Mouse (Mus musculus) hindbrain, embryonic 11.5 days (tissue): ENCODE data around the gene Ss18l1. TPM values are rescaled to one million over a fixed set of nuclear protein-coding genes. Genes with fewer than 3 reads are reported as not detected.

ENCODE experiments used
- ATAC-seq: fragments of 200-750 bp; cut with Nextera tagmentation; 2 replicates; pipeline ENCODE4 v1.8.0; 2017; ENCODE audit warnings: mild to moderate bottlenecking, moderate TSS enrichment, moderate library complexity; ENCODE audit not compliant: low FRiP score
- DNase-seq: peaks from one replicate; pipeline ENCODE4 v3.0.0-alpha.2; 2015; ENCODE audit warnings: low spot score
- H3K27ac ChIP-seq: fragments of 300-500 bp; sonication (generic); 2 replicates; pipeline ENCODE4 v1.5.1; 2014; ENCODE audit warnings: mild to moderate bottlenecking, low read depth, low read length
- H3K27me3 ChIP-seq: fragments of 300-500 bp; sonication (generic); 2 replicates; pipeline ENCODE4 v1.6.1; 2014; ENCODE audit warnings: mild to moderate bottlenecking, low read length, moderate library complexity, mixed read lengths; ENCODE audit not compliant: control insufficient read depth, insufficient read depth
- H3K36me3 ChIP-seq: fragments of 300-500 bp; sonication (generic); 2 replicates; pipeline ENCODE4 v1.6.1; 2014; ENCODE audit warnings: mild to moderate bottlenecking, low read length, moderate library complexity, mixed read lengths; ENCODE audit not compliant: control insufficient read depth, insufficient read depth
- H3K4me1 ChIP-seq: fragments of 300-500 bp; sonication (generic); replicated peaks from 2 replicates; pipeline ENCODE4 v1.6.1; 2014; ENCODE audit warnings: low read length, mixed read lengths; ENCODE audit not compliant: control insufficient read depth, insufficient read depth
- H3K4me2 ChIP-seq: fragments of 300-500 bp; sonication (generic); replicated peaks from 2 replicates; pipeline ENCODE4 v1.6.1; 2014; ENCODE audit warnings: mild to moderate bottlenecking, low read depth, low read length
- H3K4me3 ChIP-seq: fragments of 300-500 bp; sonication (generic); 2 replicates; pipeline ENCODE4 v1.5.1; 2014; ENCODE audit warnings: low read depth, low read length
- H3K9ac ChIP-seq: fragments of 300-500 bp; sonication (generic); 2 replicates; pipeline ENCODE4 v1.6.1; 2014; ENCODE audit warnings: low read depth, low read length
- H3K9me3 ChIP-seq: fragments of 300-500 bp; sonication (generic); 2 replicates; pipeline ENCODE4 v1.6.1; 2016; ENCODE audit warnings: low read length; ENCODE audit not compliant: control insufficient read depth
- WGBS: fragments of 180-500 bp; shearing (Covaris S2); extraction: QIAGEN DNeasy Blood & Tissue Kit; methylation state at CpG from one replicate; pipeline ENCODE4 v1.1.7; 2014; 5-methylcytosine and 5-hydroxymethylcytosine counted together
- polyA plus RNA-seq: library from polyadenylated mRNA; unstranded; fragments of >200 nt; fragmentation: Nextera tagmentation; extraction: Ambion mirVana; gene quantifications from 2 replicates; pipeline ENCODE4 v1.2.1, GENCODE M21; 2014

Ss18l1 gene
- polyA plus RNA-seq, 1 experiment from 2014 or later: 18.5 TPM

GRCm38 (mm10) chr2:180086637-180087027 lies 44.3 kb downstream of the Ss18l1 start:
- 87% methylated on average over 5 of the region's 5 CpGs for WGBS
- no peak overlapping the region for H3K9ac ChIP-seq
- no peak overlapping the region for H3K27ac ChIP-seq
- ATAC-seq (0 out of 2 replicates have a peak, but pooled peaks have one; percentile 25), DNase-seq (no peak)
- H3K4me1 ChIP-seq: no peaks in the 10 kb centered on the region
- no peak overlapping the region for H3K4me2 ChIP-seq
- peaks cover 2% of the 10 kb centered on the region; the same call in 1 of the 2 replicates for H3K36me3 ChIP-seq
- no peaks in the 10 kb centered on the region for H3K27me3 ChIP-seq
- H3K9me3 ChIP-seq: no peaks in the 10 kb centered on the region
- H3K4me3 ChIP-seq: no peak overlapping the region

GRCm38 (mm10) chr2:180087472-180087871 lies 45.2 kb downstream of the Ss18l1 start:
- Histone ChIP-seq H3K9ac (no peak overlapping the region), H3K27me3 (no peaks in the 10 kb centered on the region), H3K4me1 (no peaks in the 10 kb centered on the region), H3K9me3 (no peaks in the 10 kb centered on the region), H3K4me2 (no peak overlapping the region), H3K36me3 (peaks cover 2% of the 10 kb centered on the region; the same call in 1 of the 2 replicates), H3K4me3 (no peak overlapping the region), H3K27ac (no peak overlapping the region)
- DNase-seq: no peak
- WGBS: 93% methylated on average over 4 of the region's 4 CpGs
- ATAC-seq: no peak

- WGBS: 68% methylated on average over 11 of the region's 11 CpGs
- Histone ChIP-seq H3K27ac (no peak overlapping the region), H3K27me3 (no peaks in the 10 kb centered on the region), H3K4me2 (no peak overlapping the region), H3K4me1 (no peaks in the 10 kb centered on the region), H3K9ac (no peak overlapping the region), H3K36me3 (peaks cover 2% of the 10 kb centered on the region; the same call in 1 of the 2 replicates), H3K4me3 (no peak overlapping the region), H3K9me3 (no peaks in the 10 kb centered on the region)
- ATAC-seq: no peak
- no peak for DNase-seq
These were observed 48.0 kb downstream of the Ss18l1 start for GRCm38 (mm10) chr2:180090285-180090684.

- WGBS: 26% methylated on average over 5 of the region's 5 CpGs
- no peak overlapping the region for H3K9ac ChIP-seq
- 0 out of 2 replicates have a peak, but pooled peaks cover 5% of the 10 kb centered on the region for H3K4me1 ChIP-seq
- no peak overlapping the region for H3K4me3 ChIP-seq
- H3K36me3 ChIP-seq: no peaks in the 10 kb centered on the region
- peaks cover 11% of the 10 kb centered on the region for H3K27me3 ChIP-seq
- no peaks in the 10 kb centered on the region for H3K9me3 ChIP-seq
- H3K4me2 ChIP-seq: no peak overlapping the region
- ATAC-seq (no peak), DNase-seq (no peak)
- no peak overlapping the region for H3K27ac ChIP-seq
These were observed 53.4 kb downstream of the Ss18l1 start for GRCm38 (mm10) chr2:180095711-180096110.

GRCm38 (mm10) chr2:180097585-180097984 lies 55.3 kb downstream of the Ss18l1 start:
- ATAC-seq: no peak
- H3K27me3 ChIP-seq: peaks cover 23% of the 10 kb centered on the region
- WGBS: 57% methylated on average over 3 of the region's 3 CpGs
- no peaks in the 10 kb centered on the region for H3K36me3 ChIP-seq
- DNase-seq: no peak
- H3K4me3 ChIP-seq: no peak overlapping the region
- no peak overlapping the region for H3K27ac ChIP-seq
- H3K9me3 ChIP-seq: no peaks in the 10 kb centered on the region
- no peak overlapping the region for H3K9ac ChIP-seq
- H3K4me1 ChIP-seq: 0 out of 2 replicates have a peak, but pooled peaks cover 5% of the 10 kb centered on the region
- H3K4me2 ChIP-seq: no peak overlapping the region

- Histone ChIP-seq H3K27ac (no peak overlapping the region), H3K9ac (no peak overlapping the region), H3K4me3 (no peak overlapping the region), H3K4me2 (no peak overlapping the region), H3K4me1 (0 out of 2 replicates have a peak, but pooled peaks cover 9% of the 10 kb centered on the region), H3K27me3 (peaks cover 28% of the 10 kb centered on the region), H3K9me3 (no peaks in the 10 kb centered on the region), H3K36me3 (no peaks in the 10 kb centered on the region)
- ATAC-seq (no peak; the same call in 1 of the 2 replicates), DNase-seq (no peak)
- 42% methylated on average over 5 of the region's 5 CpGs for WGBS
These were observed 55.9 kb downstream of the Ss18l1 start for GRCm38 (mm10) chr2:180098167-180098566.

- H3K4me2 ChIP-seq: no peak overlapping the region
- WGBS: 7% methylated on average over 15 of the region's 15 CpGs
- no peak overlapping the region for H3K4me3 ChIP-seq
- H3K9ac ChIP-seq: no peak overlapping the region
- no peak for ATAC-seq
- no peak for DNase-seq
- no peak overlapping the region for H3K27ac ChIP-seq
- H3K4me1 ChIP-seq: peaks cover 10% of the 10 kb centered on the region; the same call in 1 of the 2 replicates
- H3K9me3 ChIP-seq: no peaks in the 10 kb centered on the region
- no peaks in the 10 kb centered on the region for H3K36me3 ChIP-seq
- H3K27me3 ChIP-seq: peaks cover 40% of the 10 kb centered on the region
These were observed 57.2 kb downstream of the Ss18l1 start for GRCm38 (mm10) chr2:180099529-180099928.

- H3K27me3 ChIP-seq: peaks cover 47% of the 10 kb centered on the region
- no peaks in the 10 kb centered on the region for H3K36me3 ChIP-seq
- H3K27ac ChIP-seq: 0 out of 2 replicates have a peak overlapping the region, but pooled peaks have one; percentile 7
- peak overlapping the region; percentile 96 for H3K4me2 ChIP-seq
- DNase-seq (peak; percentile 71), ATAC-seq (peak; percentile 6; the same call in 1 of the 2 replicates)
- H3K9me3 ChIP-seq: no peaks in the 10 kb centered on the region
- peak overlapping the region; percentile 68 for H3K9ac ChIP-seq
- H3K4me1 ChIP-seq: peaks cover 17% of the 10 kb centered on the region
- under 1% methylated on average over 53 of the region's 57 CpGs for WGBS
- peak overlapping the region; percentile 54 for H3K4me3 ChIP-seq
These were observed 61.1 kb downstream of the Ss18l1 start for GRCm38 (mm10) chr2:180103151-180103977.
